Mouse (Mus musculus) ovary, adult 18-20 months (tissue): ENCODE data around the gene Cul3.
"Not testable (repeated sequence)": the region's sequence is repeated elsewhere in the genome, so short reads cannot be mapped to it uniquely, and the experiment has no call there.

Experiments used
- DNase-seq: peaks from one replicate; pipeline ENCODE4 v3.0.0; 2022; ENCODE audit warnings: low spot score, mixed read lengths

Cul3 gene

DNA sequence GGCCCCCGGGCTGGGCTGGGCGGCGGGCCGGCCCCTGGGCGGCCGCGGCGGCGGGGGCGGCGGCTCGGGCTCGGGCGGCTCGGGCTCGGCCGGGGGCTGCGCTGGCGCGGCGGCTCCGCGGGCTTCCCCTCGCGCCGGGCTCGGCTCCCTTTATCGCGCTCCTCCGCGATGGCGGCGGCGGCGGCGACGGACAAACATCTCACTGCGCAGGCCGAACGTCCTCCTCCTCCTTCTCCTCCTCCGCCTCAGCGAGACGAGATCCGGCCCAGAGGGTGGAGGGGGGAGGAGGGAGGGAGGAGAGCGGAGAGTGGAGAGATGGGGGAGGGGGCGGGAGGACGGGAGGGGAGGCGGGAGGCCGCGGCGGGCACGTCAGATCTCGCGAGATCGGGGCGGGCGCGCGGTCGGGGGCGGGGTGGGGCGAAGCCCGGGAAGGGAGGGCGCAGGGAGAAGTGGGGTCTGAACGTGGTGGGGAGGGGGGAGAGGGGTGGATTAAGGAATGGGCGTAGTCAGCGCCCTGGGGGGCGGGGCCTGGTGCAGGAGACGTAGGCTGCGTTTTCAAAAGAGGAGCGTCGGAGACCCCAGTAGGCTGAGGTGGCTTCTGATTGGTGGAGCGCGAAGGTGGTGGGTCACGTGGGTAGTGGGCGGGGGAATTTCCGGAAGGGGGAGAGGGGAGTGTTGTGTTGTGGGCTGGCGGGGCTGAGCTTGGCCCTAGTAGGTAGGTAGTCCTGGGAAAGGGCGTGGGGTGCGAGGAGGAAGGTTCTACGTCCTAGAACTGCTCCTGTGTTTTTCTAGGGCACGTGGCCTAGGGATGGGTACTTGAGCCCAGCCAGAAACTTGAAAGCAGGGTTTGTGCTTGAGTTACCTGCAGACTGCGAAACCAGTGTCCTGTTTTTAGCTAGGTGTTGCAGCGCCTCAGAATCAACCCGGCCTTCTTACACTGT lies at the start of gene Cul3:
Cul3 (minus strand) TSS at position 45 of the 941 bp plus-strand sequence.
- DNase-seq = peak; percentile 95

DNA sequence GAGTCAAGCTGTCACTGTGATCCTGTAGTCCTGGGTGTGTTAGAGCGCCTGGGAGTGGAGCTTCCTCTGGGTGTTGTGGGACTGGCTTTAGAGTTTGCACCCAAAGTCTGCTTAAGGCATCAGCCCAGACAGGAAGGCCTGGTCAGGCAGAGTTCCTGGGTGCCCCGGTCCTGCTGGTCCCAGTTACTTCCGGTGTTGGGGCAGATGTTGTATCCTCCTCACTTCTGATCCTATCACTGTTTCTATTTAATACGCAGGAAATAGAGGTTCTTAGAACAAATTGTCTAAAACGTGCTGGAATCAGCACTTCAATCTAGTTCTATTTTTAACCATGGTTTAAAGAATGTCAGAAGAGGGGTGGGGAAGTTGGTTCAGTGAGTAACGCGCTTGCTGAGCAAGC lies 49.2 kb upstream of the Cul3 start:
- no peak for DNase-seq

DNA sequence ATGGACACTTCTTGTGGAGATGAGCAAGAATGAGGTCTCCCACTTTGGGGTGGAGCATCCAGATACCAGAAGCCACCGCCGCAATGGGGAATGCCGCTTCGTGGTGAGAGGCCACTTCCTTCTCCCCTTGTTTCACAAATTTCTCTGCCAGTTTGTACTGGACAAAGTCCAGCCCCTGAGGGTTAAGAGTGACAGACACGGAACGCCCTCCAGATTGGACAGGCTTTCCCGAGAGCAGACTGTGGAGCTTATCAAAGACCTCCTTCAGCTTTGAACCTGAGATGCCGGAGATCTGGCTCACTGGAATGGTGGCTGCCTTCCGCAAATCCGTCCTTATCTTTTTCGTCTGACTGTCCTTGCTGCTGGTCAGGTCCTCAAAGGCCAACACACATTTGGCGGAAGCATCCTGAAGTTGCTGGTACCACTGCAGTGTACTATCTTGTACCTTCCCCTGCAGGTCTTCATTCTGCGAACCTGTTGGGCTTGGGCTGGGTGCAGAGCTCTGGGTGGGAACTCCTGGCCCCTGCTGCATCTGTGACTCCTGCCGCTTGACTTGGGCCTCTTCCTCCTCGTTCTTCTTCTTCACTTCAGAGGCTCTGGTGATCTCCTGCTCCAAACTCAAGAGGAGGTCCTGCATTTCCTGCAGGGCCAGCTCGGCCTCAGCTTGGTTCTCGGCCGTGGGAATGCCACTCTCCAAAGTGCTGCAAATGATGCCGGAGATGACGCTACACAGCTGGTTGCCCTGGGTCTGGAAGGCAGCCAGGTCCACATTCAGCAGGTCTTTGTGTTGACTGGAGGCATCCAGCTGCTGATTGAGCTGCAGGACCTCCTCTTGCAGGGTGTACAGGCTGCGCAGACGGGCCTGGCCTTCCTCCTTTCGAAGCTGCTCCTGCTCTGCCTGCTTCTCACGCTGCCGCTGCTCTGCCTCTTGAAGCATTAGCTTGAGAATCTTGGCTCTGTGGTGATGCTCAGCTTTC lies 43.6 kb upstream of the Cul3 start:
- DNase-seq = no peak

DNA sequence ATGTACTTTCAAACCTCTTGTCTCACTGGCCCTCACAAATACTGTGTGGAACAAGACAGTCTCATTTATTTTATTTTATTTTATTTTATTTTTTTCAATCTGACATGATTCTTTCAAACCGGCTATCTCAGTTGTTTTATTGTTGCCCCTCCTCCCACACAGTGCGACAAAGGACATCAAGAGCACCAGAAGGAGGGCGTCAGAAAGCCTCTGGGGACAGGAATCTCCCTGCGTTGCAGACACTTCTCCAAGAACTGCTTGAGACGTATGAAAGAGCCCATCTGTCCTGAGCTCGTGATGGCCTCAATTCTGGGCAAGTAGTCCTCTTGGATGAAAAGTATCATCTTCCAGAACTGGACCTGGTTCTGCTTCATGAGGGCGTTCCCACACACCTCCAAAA lies 42.6 kb upstream of the Cul3 start:
- no peak for DNase-seq

DNA sequence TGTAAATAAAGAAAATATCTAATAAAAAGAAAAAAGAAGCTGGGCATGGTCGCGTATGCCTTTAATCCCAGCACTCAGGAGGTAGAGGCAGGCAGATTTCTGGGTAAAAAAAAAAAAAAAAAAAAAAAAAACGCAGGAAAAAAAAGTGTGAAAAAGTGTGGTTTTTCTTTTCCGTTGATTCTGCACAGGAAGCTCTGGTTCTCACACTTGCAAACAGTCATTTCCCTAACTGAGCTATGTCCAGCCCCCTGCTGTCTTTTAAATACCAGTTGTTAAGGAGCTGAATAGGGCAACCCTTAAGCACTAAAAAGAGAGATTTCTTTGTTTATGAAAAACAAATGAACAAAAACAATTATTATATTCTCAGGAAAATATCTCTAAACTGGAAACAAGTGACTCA lies 41.0 kb upstream of the Cul3 start:
- no peak for DNase-seq

DNA sequence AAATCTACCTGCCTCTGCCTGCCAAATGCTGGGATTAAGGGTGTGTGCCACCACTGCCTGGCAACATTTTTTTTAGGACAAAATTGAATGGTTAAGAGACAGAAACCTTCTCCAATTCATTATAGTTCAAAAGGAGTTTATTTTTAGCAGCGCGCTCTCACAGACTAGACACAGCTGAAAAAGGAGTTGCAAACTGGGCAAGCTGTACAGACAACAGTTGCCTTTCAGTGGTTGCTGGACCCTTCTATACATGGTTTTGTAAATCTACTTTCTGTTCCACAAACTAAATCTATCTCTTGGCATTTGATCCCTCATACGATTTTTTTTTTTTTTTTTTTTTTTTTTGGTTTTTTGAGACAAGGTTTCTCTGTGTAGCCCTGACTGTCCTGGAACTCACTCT lies 31.7 kb upstream of the Cul3 start:
- DNase-seq = no peak

DNA sequence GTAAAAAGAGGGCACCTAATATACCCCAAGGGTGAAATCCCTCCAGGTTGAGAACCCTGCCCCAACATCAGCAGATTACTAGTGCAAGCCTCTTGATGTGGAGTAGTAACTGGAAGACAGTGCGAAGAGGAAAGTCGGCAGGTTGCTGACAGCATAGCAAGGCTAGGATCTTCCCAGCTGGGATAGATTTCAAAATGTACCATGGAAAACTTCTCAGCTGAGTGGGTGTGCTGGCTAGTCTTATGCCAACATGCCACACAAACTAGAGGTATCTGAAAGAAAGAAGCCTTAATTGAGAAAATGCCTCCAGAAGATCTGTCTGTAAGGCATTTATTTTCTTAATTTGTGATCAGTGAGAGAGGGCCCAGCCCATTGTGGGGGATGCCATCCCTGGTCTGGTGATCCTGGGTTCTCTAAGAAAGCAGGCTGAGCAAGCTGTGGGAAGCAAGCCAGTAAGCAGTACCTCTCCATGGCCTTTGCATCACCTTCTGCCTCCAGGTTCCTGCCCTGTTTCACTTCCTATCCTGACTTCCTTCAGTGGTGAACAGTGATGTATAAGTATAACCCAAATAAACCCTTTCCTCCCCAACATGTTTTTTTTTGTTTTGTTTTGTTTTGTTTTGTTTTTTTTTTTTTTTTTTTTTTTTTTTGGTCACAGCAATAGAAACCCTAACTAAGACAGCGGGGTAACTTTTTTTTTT lies 31.1 kb upstream of the Cul3 start:
- no peak for DNase-seq

DNA sequence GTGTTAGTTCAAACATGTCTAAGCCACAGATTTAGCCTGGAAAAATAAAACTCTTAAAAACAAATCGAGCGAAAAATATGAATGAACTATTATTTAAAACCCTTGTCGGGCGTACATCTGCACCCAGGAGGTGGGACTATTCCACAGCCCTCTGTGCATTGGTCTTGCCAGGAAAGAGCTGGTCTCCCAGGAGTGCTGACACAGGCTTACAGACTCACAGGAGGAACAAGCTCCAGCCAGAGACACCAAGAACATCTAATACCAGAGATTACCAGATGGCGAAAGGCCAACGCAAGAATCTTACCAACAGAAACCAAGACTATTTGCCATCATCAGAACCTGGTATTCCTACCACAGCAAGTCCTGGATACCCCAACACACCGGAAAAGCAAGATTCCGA lies 23.2 kb upstream of the Cul3 start:
- no peak for DNase-seq

DNA sequence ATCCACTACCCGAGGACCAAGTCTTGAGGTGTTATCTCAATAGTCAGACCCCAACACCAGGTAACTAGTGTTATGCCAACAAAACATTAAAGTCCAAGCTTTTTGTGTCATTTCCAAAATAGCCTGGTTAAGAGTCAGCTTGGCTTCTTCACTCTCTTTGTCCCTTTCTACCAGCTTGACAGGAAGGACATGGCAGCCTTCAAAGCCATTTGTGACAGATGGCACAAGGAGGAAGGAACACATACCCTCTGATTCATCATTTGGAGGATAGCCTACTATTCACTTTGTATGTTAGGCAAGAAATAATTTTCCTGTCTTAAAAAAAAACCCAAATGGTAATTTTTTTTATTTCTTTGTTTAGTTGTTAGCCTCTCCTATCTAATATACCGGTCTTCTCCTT lies 22.7 kb upstream of the Cul3 start:
- no peak for DNase-seq

DNA sequence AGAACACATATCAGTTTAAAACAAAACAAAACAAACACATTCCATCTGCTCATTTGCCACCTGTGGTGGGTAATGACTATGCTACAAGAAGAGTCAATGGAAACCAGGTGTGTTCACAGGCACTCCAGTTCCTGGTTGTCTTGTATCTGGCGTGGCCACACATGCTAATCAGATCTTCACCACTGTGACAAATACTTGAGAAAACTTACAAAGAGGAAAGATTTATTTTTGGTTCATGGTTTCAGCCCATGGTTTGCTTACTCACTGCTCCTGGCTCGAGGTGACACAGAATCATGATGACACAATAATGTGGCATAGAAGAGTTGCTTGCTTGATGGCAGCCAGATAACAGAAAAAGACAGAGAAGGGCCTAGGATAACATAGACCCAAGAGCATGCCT lies 22.1 kb upstream of the Cul3 start:
- DNase-seq = no peak

DNA sequence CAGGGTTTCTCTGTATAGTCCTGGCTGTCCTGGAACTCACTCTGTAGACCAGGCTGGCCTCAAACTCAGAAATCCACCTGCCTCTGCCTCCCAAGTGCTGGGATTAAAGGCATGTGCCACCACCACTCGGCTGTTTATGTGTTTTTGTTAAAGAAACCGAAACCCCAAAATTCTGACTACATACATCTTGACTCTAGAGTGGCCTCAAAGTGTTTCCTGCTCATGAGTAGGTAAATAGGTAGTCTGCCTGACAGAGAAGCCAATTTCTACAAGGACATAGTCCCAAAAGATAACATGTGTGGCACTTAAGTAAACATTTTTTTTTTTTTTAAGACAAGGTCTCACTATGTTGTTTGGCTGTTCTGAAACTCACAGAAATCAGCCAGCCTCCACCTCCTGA lies 21.5 kb upstream of the Cul3 start:
- not testable (repeated sequence) for DNase-seq

DNA sequence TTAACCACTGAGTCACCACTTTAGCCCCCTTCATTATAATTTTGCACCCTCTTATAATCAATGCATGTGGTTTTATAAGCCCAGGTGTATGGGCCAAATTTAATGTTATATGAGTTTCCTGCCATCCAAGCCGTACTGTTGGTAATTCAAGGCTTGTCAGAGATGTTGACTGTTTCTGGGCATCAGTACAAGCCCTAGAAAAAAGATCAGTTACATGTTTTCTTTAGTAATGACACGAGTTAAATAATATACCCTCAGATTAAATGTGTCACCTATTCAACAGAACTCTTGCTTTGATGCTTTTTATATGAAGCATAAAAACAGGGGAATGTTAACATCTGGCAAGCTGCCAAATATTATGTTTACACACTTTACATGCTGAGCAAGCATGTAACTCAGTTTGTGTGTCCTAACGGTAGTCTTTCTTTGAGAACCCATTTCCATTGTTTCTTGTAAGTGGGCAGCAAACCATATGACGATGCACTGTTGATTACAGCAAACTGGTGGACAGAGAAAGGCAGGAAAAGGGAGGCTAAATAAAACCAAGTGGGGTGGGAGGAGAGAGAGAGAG lies 19.8 kb upstream of the Cul3 start:
- no peak for DNase-seq

DNA sequence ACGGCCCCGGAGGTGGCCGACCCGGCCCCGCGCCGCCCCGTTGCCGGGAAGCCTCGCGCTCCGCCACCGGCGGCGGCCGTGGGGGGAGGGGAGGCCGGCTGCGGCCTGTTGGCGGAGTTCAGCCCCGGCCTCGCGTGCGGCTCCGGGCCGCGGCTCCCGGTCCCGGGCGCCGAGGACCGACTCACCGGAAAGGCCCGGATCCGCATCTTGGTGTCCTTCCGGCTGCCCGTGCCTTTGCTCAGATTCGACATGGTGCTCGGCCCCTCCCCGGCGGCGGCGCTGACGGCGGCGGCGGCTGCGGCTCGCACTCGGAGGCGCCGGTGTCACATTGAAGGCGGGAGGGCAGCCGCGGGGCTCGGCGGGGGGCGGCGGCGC lies 232 bp downstream of the Cul3 start:
- peak; percentile 52 for DNase-seq

DNA sequence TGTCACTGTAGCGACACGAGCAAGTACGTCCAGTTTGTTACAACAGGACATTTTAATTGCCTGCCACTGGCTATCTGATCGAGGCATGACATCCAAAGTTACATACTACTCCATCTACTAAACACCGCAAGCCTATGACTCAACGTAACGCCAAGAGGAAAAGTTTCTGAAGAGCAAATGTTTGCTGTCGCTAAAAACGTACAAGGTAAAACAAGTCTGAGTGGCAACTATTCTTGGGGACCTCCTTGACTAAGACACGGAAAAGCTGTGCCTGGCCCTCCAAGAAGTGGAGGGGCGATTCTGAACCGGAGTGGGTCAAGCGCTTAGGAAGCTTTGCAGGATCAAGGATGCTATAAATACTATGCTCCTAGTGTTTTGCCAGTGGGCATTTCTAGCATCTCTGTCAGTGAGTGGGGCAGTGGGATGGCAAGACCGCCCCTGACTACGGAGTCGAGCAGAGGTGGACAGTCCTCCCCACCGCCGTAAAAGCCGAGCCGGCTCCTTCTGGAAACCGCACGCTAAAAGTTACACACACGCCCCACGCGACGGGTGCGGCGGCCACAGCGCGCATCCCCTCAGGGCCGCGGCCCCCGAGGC lies 757 bp downstream of the Cul3 start:
- DNase-seq = peak; percentile 8

DNA sequence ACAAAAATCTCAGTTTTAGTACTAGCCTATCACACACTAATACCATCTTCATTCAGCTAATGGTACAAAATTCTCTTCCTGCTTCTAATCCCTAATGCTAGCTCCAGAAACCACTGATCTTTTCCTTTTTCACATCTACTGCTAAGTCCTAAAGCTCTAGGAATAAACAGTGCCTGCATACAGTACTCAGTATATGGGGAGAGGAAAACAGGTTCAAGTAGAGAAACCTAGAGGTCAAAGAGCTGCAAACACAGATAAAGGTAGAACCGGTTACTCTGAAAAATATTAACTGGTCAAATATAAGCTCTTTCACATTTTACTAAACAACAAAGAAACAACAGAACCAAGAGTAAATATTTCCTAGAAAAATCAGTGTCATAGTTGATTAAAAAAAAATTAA lies 1.9 kb downstream of the Cul3 start:
- DNase-seq = no peak

DNA sequence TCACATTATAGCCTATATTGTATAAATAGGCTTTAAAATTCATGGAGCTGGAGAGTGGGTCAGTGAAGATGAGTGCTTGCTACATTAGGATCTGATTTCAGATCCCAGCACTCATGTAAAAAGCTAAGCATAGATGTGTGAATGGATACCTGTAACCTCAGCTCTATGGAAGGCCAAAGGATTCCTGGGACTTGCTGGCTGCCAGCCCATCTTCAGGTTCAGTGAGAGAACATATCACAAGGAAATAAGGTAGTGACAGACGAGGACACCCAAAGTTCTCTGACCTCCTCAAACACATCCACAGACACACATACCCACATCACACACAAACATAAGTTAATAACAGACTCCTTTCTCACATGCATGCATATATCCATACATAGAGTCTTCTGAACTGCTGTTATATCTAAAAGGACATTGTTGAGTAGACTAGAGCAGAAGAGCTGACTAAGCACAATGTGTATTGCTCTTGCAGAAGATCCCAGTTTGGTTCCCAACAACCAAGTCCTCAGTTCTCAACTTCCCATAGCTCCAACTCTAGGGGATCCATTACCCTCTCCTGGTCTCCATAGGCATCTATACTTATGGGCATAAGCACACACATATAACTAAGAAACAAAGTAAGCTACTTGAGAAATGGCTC lies 4.4 kb downstream of the Cul3 start:
- DNase-seq = no peak

DNA sequence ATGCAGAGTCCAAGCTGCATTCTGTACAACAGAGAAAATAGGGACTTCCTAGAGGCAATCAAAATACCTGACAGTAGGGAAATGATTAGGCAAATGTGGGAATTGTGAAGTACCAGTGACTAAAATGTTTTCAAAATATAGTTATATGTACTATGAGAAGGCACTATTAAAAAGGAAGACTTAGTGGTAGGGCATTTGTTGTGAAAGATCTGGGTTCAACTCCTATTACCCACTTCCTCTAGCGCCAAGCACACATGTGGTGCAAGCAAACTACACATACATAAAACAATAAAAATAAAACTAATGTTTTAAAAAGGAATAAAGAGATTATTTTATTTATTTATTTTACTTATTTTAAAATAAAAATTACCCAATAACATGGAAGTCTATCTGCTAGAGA lies 5.2 kb downstream of the Cul3 start:
- no peak for DNase-seq

DNA sequence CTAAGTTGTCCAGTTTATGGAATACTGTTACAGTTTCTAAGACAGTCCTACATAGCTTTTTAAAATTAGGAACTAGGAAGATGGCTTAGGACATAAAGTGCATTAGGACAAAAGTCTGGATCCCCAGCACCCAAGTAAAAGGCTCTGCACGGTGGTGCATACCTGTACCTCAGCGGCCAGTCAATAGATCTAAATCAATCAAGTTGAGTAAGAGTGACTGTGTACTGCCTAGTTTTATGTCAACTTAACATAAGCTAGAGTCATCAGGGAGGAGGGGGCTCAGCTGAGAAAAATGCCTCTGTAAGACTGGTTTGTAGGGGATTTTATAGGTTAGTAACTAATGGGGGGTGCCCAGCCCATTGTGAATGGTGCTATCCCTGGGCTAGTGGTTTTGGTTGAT lies 9.3 kb downstream of the Cul3 start:
- no peak for DNase-seq

DNA sequence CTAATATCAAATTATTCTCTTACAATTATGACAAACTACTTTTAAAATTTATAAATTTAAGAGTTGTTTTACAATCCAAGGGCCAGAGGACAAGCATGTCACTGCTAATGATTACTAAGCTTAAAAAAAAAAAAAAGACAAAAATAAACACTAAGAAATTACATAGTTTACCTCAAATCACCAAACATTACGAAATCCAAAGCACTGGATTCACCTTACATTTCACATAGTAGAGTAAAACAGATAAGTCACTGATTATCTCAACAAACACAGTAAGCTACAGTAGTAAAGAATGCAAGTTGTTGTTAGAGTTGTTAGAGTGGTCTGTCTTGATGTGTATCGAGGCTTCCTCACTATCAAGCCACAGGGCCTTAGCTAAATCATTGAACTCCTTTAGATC lies 14.5 kb downstream of the Cul3 start:
- no peak for DNase-seq

DNA sequence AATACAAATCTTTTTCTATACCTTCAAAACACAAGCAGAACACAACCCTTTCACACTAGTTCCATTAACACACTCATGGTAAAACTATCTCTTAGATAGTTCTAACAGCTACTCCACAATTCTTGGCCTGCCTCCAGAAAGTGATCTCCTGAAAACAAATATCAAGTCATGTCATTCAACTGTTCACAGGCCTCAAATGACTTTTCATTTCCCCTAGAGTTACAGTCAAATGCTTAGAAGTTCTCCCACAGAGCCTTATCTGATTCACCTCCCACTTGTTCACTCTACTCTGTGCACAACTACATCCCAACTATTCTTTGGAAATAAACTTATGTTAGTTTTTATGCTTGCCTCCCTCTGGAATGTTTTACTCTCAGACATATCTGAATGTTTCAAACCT lies 15.9 kb downstream of the Cul3 start:
- no peak for DNase-seq

DNA sequence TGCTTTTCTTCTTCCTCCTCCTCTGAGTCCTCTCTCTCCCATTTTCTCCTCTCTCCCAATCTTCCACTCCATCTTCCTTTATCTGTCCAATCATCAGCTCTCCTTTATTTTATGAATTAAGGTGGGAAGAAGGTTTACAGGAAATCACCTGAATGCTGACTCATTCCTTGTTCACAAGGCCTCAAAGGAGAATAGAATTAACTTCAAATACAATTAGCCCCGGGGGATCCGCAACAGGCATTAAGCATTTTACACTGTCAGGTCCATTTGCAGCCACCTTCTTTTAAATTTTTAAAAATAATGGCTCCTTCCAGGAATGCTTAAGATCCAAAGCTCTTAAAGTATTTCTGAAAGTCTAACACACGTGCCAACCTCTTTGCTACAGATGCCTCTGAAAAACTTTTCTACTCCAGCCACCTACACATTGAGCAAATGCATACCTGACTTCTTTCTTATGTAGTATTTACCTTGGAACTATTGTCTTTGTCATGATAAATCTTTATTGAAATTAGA lies 24.7 kb downstream of the Cul3 start:
- DNase-seq = no peak
